10 mouse cellular contexts compared by ENCODE assay signal in the genomic region with DNA sequence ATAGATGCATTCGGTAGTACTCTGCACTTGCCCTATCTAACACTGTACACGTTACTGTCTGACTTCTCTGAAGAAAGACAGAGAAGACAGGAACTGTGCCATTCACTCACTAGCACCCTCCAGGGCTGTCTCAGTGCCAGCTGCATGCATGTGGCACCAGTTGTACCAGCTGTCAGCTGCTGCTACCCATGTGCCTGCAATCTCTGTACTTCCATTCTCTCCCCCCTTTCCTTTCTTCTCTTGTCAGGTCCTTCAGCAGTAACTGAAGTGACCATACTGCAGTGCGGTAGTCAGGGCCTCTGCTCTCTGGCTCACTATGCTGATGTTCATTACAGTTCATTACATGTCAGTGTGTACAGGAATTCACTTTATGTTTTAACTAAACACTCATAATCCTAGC.
DNase-seq lines count a peak whose midpoint lies in the region.
"Had no signal": no experiment of that assay in that cellular context is flagged by ENCODE, and none has a peak within 500 bp of the region (broad histone marks: within the 10 kb centered on the region; RNA-seq: fewer than 3 reads in every experiment).

No protein-coding gene starts in this region.

- peak; percentile 30 to 51 for DNase-seq in adrenal gland, postnatal 36 days
- no peak for DNase-seq in adrenal gland, adult 8-10 months
- peak; percentile 33 for DNase-seq in kidney, adult 18-20 months
- DNase-seq in kidney, postnatal 14 days = no peak
- DNase-seq in thymus, postnatal 4 days = peak; percentile 22
- DNase-seq in thymus, postnatal 25 days = no peak
- no peak for DNase-seq in layer of hippocampus, postnatal 14 days (ENCODE audit: low spot score in 2 of 2)
- DNase-seq in urinary bladder, postnatal 10 days (ENCODE audit: low spot score) = no peak
- DNase-seq: B cell, adult 2 months; embryo, embryonic 11 days had no signal

Comparison
In these comparisons a context has a peak if more than half of its experiments do, and no peak if none do; other contexts are left out.
1. DNase-seq: peak in adrenal gland, postnatal 36 days (2 of 2), kidney, adult 18-20 months (single experiment) and thymus, postnatal 4 days (single experiment); none in adrenal gland, adult 8-10 months (single experiment), kidney, postnatal 14 days (single experiment), thymus, postnatal 25 days (single experiment), layer of hippocampus, postnatal 14 days (0 of 2) and urinary bladder, postnatal 10 days (single experiment).